Comparison of ENCODE assay signal across 21 mouse cellular contexts in genomic region chr2:173060450-173060849, GRCm38 (mm10). TPM values are rescaled to one million over a fixed set of nuclear protein-coding genes. Genes with fewer than 3 reads are reported as not detected.
A peak's percentile ranks its signal among the peaks of the same experiment; 100 is the strongest.
DNase-seq lines count a peak whose midpoint lies in the region; ATAC-seq and TF ChIP-seq lines count a peak whose summit lies in the region.
"Had no signal": no experiment of that assay in that cellular context is flagged by ENCODE, and none has a peak within 500 bp of the region (broad histone marks: within the 10 kb centered on the region; RNA-seq: fewer than 3 reads in every experiment).

No protein-coding gene starts in this region.

- no peak overlapping the region for H3K9ac ChIP-seq in forebrain, embryonic 13.5 days
- no peak overlapping the region for H3K9ac ChIP-seq in heart, embryonic 14.5 days (ENCODE audit: low read length)
- H3K9ac ChIP-seq in liver, embryonic 15.5 days = no peak overlapping the region
- H3K9ac ChIP-seq: hindbrain, embryonic 15.5 days; liver, embryonic 14.5 days had no signal

- WGBS in forebrain, embryonic 10.5 days = 87% methylated on average over 9 of the region's 9 CpGs
- WGBS in forebrain, embryonic 13.5 days = 91% methylated on average over 9 of the region's 9 CpGs
- WGBS in heart, embryonic 14.5 days = 35% methylated on average over 9 of the region's 9 CpGs
- 76% methylated on average over 9 of the region's 9 CpGs for WGBS in thymus, adult 2 months
- 57% methylated on average over 9 of the region's 9 CpGs for whole genome bisulfite sequencing in liver, embryonic 15.5 days (ENCODE audit: insufficient replicate concordance)

- ATAC-seq in forebrain, embryonic 13.5 days = no peak
- no peak for ATAC-seq in heart, embryonic 14.5 days (ENCODE audit: insufficient number of reproducible peaks, insufficient read depth, low FRiP score, low read depth)
- no peak for ATAC-seq in liver, embryonic 15.5 days (ENCODE audit: insufficient read depth)
- ATAC-seq: forebrain, embryonic 14.5 days had no signal

- TF ChIP-seq CTCF in thymus, adult 2 months (IDR thresholded peaks at IDR 0.05; ENCODE audit: borderline replicate concordance, control insufficient read depth, extremely low read depth, insufficient read depth, low read length, poor library complexity) = no peak

- H3K36me3 ChIP-seq in forebrain, embryonic 10.5 days (replicated peaks) = no peaks in the 10 kb centered on the region
- no peaks in the 10 kb centered on the region for H3K36me3 ChIP-seq in forebrain, embryonic 13.5 days (ENCODE audit: poor library complexity, severe bottlenecking)
- no peaks in the 10 kb centered on the region for H3K36me3 ChIP-seq in heart, embryonic 14.5 days (ENCODE audit: control insufficient read depth, insufficient read depth, low read length)
- no peaks in the 10 kb centered on the region for H3K36me3 ChIP-seq in thymus, adult 2 months (ENCODE audit: control insufficient read depth, insufficient read depth, low read length)
- H3K36me3 ChIP-seq in liver, embryonic 15.5 days (replicated peaks) = no peaks in the 10 kb centered on the region
- H3K36me3 ChIP-seq: hindbrain, embryonic 15.5 days; midbrain, embryonic 10.5 days had no signal

- no peak for TF ChIP-seq POLR2A in thymus, adult 2 months (IDR thresholded peaks at IDR 0.05; ENCODE audit: control insufficient read depth, extremely low read depth, insufficient read depth, low read length, poor library complexity)

- H3K9me3 ChIP-seq in forebrain, embryonic 10.5 days = no peaks in the 10 kb centered on the region
- H3K9me3 ChIP-seq in forebrain, embryonic 13.5 days (replicated peaks) = no peaks in the 10 kb centered on the region
- no peaks in the 10 kb centered on the region for H3K9me3 ChIP-seq in heart, embryonic 14.5 days (ENCODE audit: control insufficient read depth, low read length)
- no peaks in the 10 kb centered on the region for H3K9me3 ChIP-seq in liver, embryonic 15.5 days (replicated peaks)
- H3K9me3 ChIP-seq: hindbrain, embryonic 15.5 days; midbrain, embryonic 10.5 days had no signal

- H3K4me2 ChIP-seq in forebrain, embryonic 13.5 days = no peak overlapping the region
- H3K4me2 ChIP-seq in heart, embryonic 14.5 days (ENCODE audit: low read length) = no peak overlapping the region
- H3K4me2 ChIP-seq in liver, embryonic 15.5 days = peak overlapping the region; percentile 23; the same call in 1 of the 2 replicates
- H3K4me2 ChIP-seq: hindbrain, embryonic 15.5 days had no signal

- H3K4me1 ChIP-seq in forebrain, embryonic 10.5 days = peaks cover 46% of the 10 kb centered on the region
- H3K4me1 ChIP-seq in forebrain, embryonic 13.5 days = no peaks in the 10 kb centered on the region
- peaks cover 40 to 45% of the 10 kb centered on the region in 2 experiments for H3K4me1 ChIP-seq in heart, embryonic 14.5 days (ENCODE audit: control insufficient read depth in 2 of 2, insufficient read depth in 2 of 2, low read length in 2 of 2)
- peaks cover 69% of the 10 kb centered on the region for H3K4me1 ChIP-seq in thymus, adult 2 months (replicated peaks; ENCODE audit: control insufficient read depth, insufficient read depth, low read length)
- peaks cover 60% of the 10 kb centered on the region for H3K4me1 ChIP-seq in liver, embryonic 15.5 days (replicated peaks)
- H3K4me1 ChIP-seq: hindbrain, embryonic 15.5 days had no signal

- H3K4me3 ChIP-seq in forebrain, embryonic 10.5 days = no peak overlapping the region
- H3K4me3 ChIP-seq in forebrain, embryonic 13.5 days = no peak overlapping the region
- no peak overlapping the region for H3K4me3 ChIP-seq in heart, embryonic 14.5 days (ENCODE audit: control insufficient read depth in 1 of 2, insufficient read depth in 1 of 2, low read depth in 1 of 2, low read length in 2 of 2)
- no peak overlapping the region for H3K4me3 ChIP-seq in thymus, adult 2 months (ENCODE audit: control insufficient read depth, insufficient read depth, low read length)
- no peak overlapping the region for H3K4me3 ChIP-seq in liver, embryonic 15.5 days (replicated peaks)
- H3K4me3 ChIP-seq: hindbrain, embryonic 15.5 days; midbrain, embryonic 10.5 days had no signal

- no peak for DNase-seq in forebrain, embryonic 10.5 days (ENCODE audit: extremely low spot score, low spot score)
- no peak for DNase-seq in heart, adult 8-10 months (ENCODE audit: low spot score)
- no peak for DNase-seq in thymus, adult 2 months
- DNase-seq in thymus, postnatal 0 days (ENCODE audit: low spot score) = no peak
- no peak for DNase-seq in frontal cortex, adult 2 months (ENCODE audit: extremely low spot score in 1 of 2, low spot score in 1 of 2)
- DNase-seq: adrenal gland, adult 2 months; cerebellum, postnatal 10 days; embryo, embryonic 11 days; kidney, adult 11 months; left cerebral cortex, postnatal 4 days; lung, postnatal 36 days; right cerebral cortex, postnatal 25 days had no signal

- no peaks in the 10 kb centered on the region for H3K27me3 ChIP-seq in forebrain, embryonic 10.5 days (ENCODE audit: poor library complexity, severe bottlenecking)
- no peaks in the 10 kb centered on the region for H3K27me3 ChIP-seq in forebrain, embryonic 13.5 days
- no peaks in the 10 kb centered on the region for H3K27me3 ChIP-seq in heart, embryonic 14.5 days (ENCODE audit: control insufficient read depth, insufficient read depth, low read length)
- H3K27me3 ChIP-seq in thymus, adult 2 months (ENCODE audit: control insufficient read depth, insufficient read depth, low read length) = no peaks in the 10 kb centered on the region
- no peaks in the 10 kb centered on the region for H3K27me3 ChIP-seq in liver, embryonic 15.5 days
- H3K27me3 ChIP-seq: hindbrain, embryonic 15.5 days had no signal

- H3K27ac ChIP-seq in forebrain, embryonic 10.5 days = 0 out of 2 replicates have a peak overlapping the region, but pooled peaks have one; percentile 11
- H3K27ac ChIP-seq in forebrain, embryonic 13.5 days = no peak overlapping the region
- peak overlapping the region; percentile 43 to 74; a peak in 3 of 4 replicates for H3K27ac ChIP-seq in heart, embryonic 14.5 days (replicated peaks in 1 of 2; ENCODE audit: control insufficient read depth in 1 of 2, insufficient read depth in 1 of 2, low read depth in 2 of 2, low read length in 2 of 2)
- H3K27ac ChIP-seq in thymus, adult 2 months (ENCODE audit: control insufficient read depth, insufficient read depth, low read length) = peak overlapping the region; percentile 88; the same call in 1 of the 2 replicates
- peak overlapping the region; percentile 60 for H3K27ac ChIP-seq in liver, embryonic 15.5 days (replicated peaks)
- H3K27ac ChIP-seq: hindbrain, embryonic 15.5 days; kidney, postnatal 0 days; liver, embryonic 14.5 days; midbrain, embryonic 10.5 days had no signal

RNA-seq across cellular contexts. Expression of gene Rbm38, which starts 40.2 kb away (rescaled TPM):
- 119 and 123 TPM in 2 replicates for polyA plus RNA-seq in forebrain, embryonic 10.5 days (2016; fragmentation: Nextera tagmentation; extraction: Ambion mirVana)
- polyA plus RNA-seq in forebrain, embryonic 13.5 days (2015; fragmentation: Nextera tagmentation; extraction: Ambion mirVana) = 40.0 and 47.6 TPM in 2 replicates
- 126 and 129 TPM in 2 replicates for polyA plus RNA-seq in heart, embryonic 14.5 days (2014; fragmentation: Nextera tagmentation; extraction: Ambion mirVana)
- total RNA-seq in heart, adult 8-10 months (2022) = 100 to 1,000 TPM; 143 to 197 (median 166) TPM
- 1,267 and 1,290 TPM in 2 replicates for polyA plus RNA-seq in thymus, adult 2 months (2012; rRNA removed)
- 144 and 151 TPM in 2 replicates for polyA plus RNA-seq in thymus, postnatal 0 days (2015; fragmentation: Nextera tagmentation; extraction: Ambion mirVana)
- 315 and 352 TPM in 2 replicates for polyA plus RNA-seq in liver, embryonic 15.5 days (2015; fragmentation: Nextera tagmentation; extraction: Ambion mirVana)
- polyA plus RNA-seq in frontal cortex, adult 2 months (2012; rRNA removed) = 5.1 and 6.8 TPM in 2 replicates

RNA-seq across cellular contexts. Expression of gene Ctcfl, which starts 58.9 kb away (rescaled TPM):
- polyA plus RNA-seq in forebrain, embryonic 10.5 days (2016; fragmentation: Nextera tagmentation; extraction: Ambion mirVana) = 0.04 and 0.07 TPM in 2 replicates
- polyA plus RNA-seq in forebrain, embryonic 13.5 days (2015; fragmentation: Nextera tagmentation; extraction: Ambion mirVana) = 0.05 and 0.14 TPM in 2 replicates
- 0.19 and 0.65 TPM in 2 replicates for polyA plus RNA-seq in heart, embryonic 14.5 days (2014; fragmentation: Nextera tagmentation; extraction: Ambion mirVana)
- total RNA-seq in heart, adult 8-10 months (2022) = under 1 TPM in 3 of 4 experiments, not detected in 1; 0.11 to 0.47 (median 0.16) TPM
- 0.12 TPM in 1 of 2 replicates, not detected in the other for polyA plus RNA-seq in thymus, adult 2 months (2012; rRNA removed)
- polyA plus RNA-seq in thymus, postnatal 0 days (2015; fragmentation: Nextera tagmentation; extraction: Ambion mirVana) = 0.21 and 0.26 TPM in 2 replicates
- 0.03 and 0.07 TPM in 2 replicates for polyA plus RNA-seq in liver, embryonic 15.5 days (2015; fragmentation: Nextera tagmentation; extraction: Ambion mirVana)
- polyA plus RNA-seq in frontal cortex, adult 2 months (2012; rRNA removed) = not detected in 2 replicates
- total RNA-seq: layer of hippocampus, adult 18-20 months; left cerebral cortex, postnatal 4 days had no signal
- polyA plus RNA-seq: adrenal gland, adult 2 months; forebrain, embryonic 14.5 days; kidney, postnatal 0 days had no signal
